Mouse (Mus musculus): Measurements from ENCODE around the gene Cdkn2d.
A peak's percentile ranks its signal among the peaks of the same experiment; 100 is the strongest.
"Not testable (repeated sequence)": the region's sequence is repeated elsewhere in the genome, so short reads cannot be mapped to it uniquely, and the experiment has no call there.

Gene Cdkn2d

DNA sequence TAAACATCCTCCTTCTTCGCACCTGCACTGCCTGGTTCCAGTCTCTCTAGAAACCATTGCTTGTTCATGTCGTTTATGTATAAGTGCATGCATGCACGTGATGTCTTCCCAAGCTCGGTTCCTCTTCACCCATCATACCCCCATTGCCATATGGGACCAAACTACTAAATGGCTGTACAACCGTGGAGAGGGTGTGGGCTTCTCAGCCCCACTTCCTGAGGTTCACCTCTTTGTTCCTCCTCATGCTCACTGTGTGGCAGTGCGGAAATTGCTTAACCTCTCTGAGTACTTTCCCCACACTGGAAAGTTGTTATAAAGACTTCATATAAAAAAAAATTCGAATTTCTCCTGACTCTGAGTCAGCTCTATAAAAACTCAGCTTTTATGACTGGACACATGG is 25.5 kb upstream of the Cdkn2d start:
- DNase-seq = no peak

- DNase-seq = no peak
Observed at GRCm38 (mm10) chr9:21315421-21315820, 24.2 kb upstream of the Cdkn2d start.

GRCm38 (mm10) chr9:21314367-21315140 is 23.3 kb upstream of the Cdkn2d start:
- DNase-seq = no peak

GRCm38 (mm10) chr9:21313394-21313793 is 22.2 kb upstream of the Cdkn2d start:
- peak; percentile 85 to 89 for DNase-seq

GRCm38 (mm10) chr9:21312134-21312533 is 20.9 kb upstream of the Cdkn2d start, which contains the start of gene Ap1m2:
Gene Ap1m2 (minus strand): TSS chr9:21312337.
- DNase-seq = peak; percentile 74 to 82

GRCm38 (mm10) chr9:21311695-21312094 is 20.5 kb upstream of the Cdkn2d start:
- no peak for DNase-seq

- peak in 1 of 2 experiments; percentile 37 for DNase-seq
Observed at GRCm38 (mm10) chr9:21309150-21309741, 18.0 kb upstream of the Cdkn2d start.

DNA sequence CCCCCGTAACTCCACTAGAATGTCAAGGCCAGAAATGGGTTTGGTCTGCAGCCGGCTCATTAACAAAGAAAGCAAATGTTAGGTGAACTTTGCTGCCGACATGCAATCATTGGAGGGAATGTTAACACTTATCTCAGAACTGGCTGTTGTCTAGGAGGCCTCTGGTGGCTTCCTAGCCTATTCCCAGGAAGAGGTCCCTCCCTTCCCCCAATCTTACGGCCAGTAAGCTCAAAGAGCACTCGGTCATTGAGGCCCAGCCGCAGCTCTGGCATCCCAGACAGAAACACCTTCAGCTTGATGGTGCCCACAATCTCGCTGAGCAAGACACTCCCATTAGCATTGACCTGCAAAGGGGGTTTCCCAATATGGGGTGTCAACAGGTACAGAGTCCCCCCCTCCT is 13.9 kb upstream of the Cdkn2d start:
- DNase-seq = no peak

DNA sequence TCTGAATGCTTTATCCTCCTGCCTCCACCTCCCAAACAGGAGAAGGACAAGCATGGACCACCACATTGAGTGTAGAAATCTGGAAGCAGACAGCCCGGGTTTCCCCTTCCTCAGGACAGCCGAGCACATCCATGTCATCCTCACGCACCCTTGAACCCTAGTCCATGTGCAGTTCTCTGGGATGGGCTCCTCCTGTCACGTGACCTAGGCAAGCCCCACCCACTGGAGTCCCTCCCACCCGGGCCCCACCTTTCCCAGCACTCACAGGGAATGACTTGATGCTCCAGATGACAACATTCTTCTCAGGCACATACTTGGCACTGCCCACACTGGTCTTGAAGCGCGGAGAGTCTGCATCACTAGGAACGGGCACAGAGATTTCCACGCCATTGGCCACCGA is 7.8 kb upstream of the Cdkn2d start:
- DNase-seq = no peak

DNA sequence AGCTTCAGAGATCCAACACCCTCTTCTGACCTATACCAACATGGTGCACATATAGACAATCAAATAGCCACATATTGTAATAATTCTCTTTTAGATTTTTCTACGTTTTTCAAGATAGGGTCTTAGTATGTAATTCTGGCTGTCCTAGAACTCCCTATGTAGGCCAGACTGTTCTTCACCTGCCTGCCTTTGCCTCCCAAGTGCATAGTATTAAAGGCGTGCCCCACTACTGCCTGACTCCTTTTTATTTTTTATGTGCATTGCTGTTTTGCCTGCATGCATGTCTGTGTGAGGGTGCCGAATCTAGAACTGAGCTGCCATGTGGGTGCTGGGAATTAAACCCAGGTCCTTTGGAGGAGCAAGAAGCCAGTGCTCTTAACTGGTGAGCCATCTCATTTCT is 1.1 kb upstream of the Cdkn2d start:
- DNase-seq = no peak

GRCm38 (mm10) chr9:21291868-21292267 is 661 bp upstream of the Cdkn2d start:
- not testable (repeated sequence) for DNase-seq

GRCm38 (mm10) chr9:21290589-21290988 is 618 bp downstream of the Cdkn2d start:
- no peak for DNase-seq

- no peak for DNase-seq
Observed at GRCm38 (mm10) chr9:21289337-21289671, 1.9 kb downstream of the Cdkn2d start.

DNA sequence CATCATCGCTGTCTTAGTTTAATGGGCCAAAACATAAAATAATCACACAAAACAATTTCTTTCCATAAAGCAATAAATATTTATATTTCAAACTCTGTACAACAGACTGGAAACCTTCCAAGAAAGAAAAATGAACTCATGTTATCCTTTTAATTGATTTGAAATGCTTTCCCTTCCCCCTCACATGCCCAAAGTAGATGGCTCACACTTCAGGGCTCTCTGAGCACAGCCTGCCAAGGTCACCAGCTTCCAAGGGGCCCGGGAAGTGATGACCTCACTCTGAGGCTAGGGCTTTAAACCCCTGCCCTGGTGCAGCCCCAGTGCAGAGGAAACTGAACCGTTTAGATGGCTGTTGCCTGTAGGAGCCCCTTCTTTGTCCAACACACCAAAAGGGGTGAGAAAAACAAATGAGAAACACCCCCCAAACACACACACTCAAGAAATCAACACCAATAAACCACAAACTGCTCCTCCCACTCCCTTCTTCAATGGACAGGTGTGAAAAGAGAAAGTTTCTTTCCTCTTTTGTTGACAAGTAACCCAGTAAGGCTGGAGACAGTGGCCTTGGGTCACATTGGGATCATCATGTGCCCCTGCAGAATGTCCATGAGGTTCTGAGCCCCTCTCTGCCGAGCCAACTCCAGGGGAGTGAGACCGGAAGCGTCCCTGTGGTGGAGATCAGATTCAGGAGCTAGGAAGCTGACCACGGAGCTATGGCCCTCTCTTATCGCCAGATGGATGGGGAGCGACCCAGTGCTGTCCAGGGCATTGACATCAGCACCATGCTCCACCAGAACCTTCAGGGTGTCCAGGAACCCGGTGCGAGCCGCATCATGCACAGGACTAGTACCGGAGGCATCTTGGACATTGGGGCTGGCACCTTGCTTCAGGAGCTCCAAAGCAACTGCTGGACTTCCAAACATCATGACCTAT is 2.5 kb downstream of the Cdkn2d start:
- DNase-seq = peak; percentile 33 to 34

GRCm38 (mm10) chr9:21287571-21288402 is 3.4 kb downstream of the Cdkn2d start, which contains the start of gene Kri1:
Gene Kri1 (minus strand): TSS chr9:21287969.
- peak; percentile 99 for DNase-seq

DNA sequence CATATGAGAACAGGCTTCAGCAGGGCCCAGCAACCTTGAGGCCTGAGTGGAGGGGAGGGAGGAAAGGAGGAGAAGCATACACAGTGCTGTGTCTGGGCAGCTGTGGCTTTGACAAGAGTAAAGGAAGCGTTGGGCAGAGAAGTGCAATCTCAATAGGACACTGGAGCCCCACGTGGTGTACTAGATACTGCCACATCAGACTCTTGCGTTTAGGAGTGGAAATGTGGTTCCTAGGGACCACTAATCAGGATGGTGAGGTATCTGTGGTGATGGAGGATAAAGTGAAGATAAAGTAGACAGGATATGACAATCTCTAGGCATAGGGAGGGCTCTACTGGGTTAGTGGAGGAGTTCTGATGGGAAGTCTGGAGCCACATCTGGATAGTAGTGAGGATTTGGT is 4.5 kb downstream of the Cdkn2d start:
- DNase-seq = no peak

DNA sequence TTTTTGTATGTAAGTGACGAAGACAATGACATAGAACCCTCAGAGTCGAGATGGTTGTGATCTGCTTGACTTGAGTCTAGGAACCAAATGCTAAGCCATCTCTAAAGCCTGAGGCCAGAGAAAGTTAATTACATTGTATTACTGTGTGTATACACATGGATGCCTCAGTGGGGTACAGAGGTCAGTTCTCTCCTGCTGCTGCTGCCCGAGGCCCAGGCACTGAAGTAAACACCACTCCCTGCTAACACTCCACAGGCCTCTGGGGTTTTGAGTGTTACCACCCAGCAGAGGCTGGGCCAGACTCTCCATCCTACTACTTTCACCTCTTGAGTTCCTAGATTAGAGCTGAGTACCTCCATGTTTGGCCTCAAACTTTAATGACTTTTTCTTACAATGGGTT is 7.2 kb downstream of the Cdkn2d start:
- no peak for DNase-seq

- DNase-seq = no peak
Observed at GRCm38 (mm10) chr9:21283591-21283990, 7.6 kb downstream of the Cdkn2d start.

- DNase-seq = no peak
Observed at GRCm38 (mm10) chr9:21277776-21278175, 13.4 kb downstream of the Cdkn2d start.

- DNase-seq = no peak
Observed at GRCm38 (mm10) chr9:21276307-21276706, 14.9 kb downstream of the Cdkn2d start.

- DNase-seq = no peak
Observed at GRCm38 (mm10) chr9:21275727-21276126, 15.5 kb downstream of the Cdkn2d start.

DNA sequence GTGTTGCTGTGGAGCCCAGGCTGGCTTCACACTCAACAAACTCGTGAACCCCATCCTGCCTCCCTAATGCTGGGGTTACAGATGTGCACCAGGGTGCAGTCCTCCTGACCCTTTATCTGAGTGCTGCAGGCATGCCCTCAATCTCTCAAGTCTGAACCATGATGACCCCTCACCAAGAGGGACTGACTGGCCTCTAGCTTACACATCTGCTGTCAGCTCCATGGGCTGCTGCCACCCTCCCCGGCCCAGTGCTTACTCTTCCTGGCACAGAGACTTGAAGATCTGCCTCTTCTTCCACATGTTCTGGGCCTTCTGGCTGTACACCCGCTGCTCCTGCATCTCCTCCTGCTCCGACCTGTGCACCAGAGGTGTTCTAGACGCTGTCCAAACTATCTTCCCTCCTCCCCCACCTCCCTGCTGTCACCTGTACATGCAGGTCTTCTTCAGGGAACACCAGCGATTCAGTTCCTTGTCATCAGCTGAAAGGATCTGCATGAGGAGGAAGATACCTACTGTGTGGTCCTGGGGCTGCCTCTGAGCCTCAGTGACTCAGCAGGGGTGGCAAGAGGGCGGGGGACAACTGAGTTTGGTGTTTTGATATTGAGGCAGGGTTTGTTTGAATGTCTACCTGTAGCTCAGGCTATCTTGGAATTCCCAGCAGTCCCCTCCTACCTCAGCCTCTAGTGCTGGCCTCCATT is 16.0 kb downstream of the Cdkn2d start:
- DNase-seq = no peak

Measured in lung, adult 18-20 months (tissue).